Mouse (Mus musculus) stomach, embryonic 16.5 days (tissue): ENCODE data around the gene Rgs3. TPM values are rescaled to one million over a fixed set of nuclear protein-coding genes. Genes with fewer than 3 reads are reported as not detected.
"Not testable (repeated sequence)": the region's sequence is repeated elsewhere in the genome, so short reads cannot be mapped to it uniquely, and the experiment has no call there.

Source experiments
- ATAC-seq: fragments of 200-750 bp; cut with Nextera tagmentation; 2 replicates; pipeline ENCODE4 v1.8.0; 2017; ENCODE audit warnings: moderate number of reproducible peaks, moderate TSS enrichment; ENCODE audit not compliant: insufficient read depth, low FRiP score
- H3K27ac ChIP-seq: fragments of 300-500 bp; sonication (generic); 2 replicates; pipeline ENCODE4 v1.5.1; 2014; ENCODE audit warnings: low read length
- H3K27me3 ChIP-seq: fragments of 300-500 bp; sonication (generic); 2 replicates; pipeline ENCODE4 v1.6.1; 2014; ENCODE audit warnings: low read length, control low read depth, mixed read lengths; ENCODE audit not compliant: control insufficient read depth, insufficient read depth
- H3K36me3 ChIP-seq: fragments of 300-500 bp; sonication (generic); 2 replicates; pipeline ENCODE4 v1.6.1; 2014; ENCODE audit warnings: low read length; ENCODE audit not compliant: control insufficient read depth, insufficient read depth
- H3K4me1 ChIP-seq: fragments of 300-500 bp; sonication (generic); 2 replicates; pipeline ENCODE4 v1.6.1; 2014; ENCODE audit warnings: low read length, control low read depth, mixed read lengths; ENCODE audit not compliant: control insufficient read depth, insufficient read depth
- H3K4me2 ChIP-seq: fragments of 300-500 bp; sonication (generic); 2 replicates; pipeline ENCODE4 v1.6.1; 2014; ENCODE audit warnings: low read depth, low read length, mixed read lengths
- H3K4me3 ChIP-seq: fragments of 300-500 bp; sonication (generic); replicated peaks from 2 replicates; pipeline ENCODE4 v1.5.1; 2014; ENCODE audit warnings: mild to moderate bottlenecking, low read length
- H3K9ac ChIP-seq: fragments of 300-500 bp; sonication (generic); 2 replicates; pipeline ENCODE4 v1.6.1; 2014; ENCODE audit warnings: low read length
- H3K9me3 ChIP-seq: fragments of 300-500 bp; sonication (generic); replicated peaks from 2 replicates; pipeline ENCODE4 v1.6.1; 2016; ENCODE audit warnings: low read length, control low read depth; ENCODE audit not compliant: control insufficient read depth
- WGBS: fragments of 180-500 bp; shearing (Covaris S2); extraction: QIAGEN DNeasy Blood & Tissue Kit; methylation state at CpG from one replicate; pipeline ENCODE4 v1.1.7; 2014; 5-methylcytosine and 5-hydroxymethylcytosine counted together
- polyA plus RNA-seq: library from polyadenylated mRNA; unstranded; fragments of >200 nt; fragmentation: Nextera tagmentation; extraction: Ambion mirVana; gene quantifications from 2 replicates; pipeline ENCODE4 v1.2.1, GENCODE M21; 2015

Gene Rgs3
- polyA plus RNA-seq, 1 experiment from 2014 or later, result 55.2 TPM

DNA sequence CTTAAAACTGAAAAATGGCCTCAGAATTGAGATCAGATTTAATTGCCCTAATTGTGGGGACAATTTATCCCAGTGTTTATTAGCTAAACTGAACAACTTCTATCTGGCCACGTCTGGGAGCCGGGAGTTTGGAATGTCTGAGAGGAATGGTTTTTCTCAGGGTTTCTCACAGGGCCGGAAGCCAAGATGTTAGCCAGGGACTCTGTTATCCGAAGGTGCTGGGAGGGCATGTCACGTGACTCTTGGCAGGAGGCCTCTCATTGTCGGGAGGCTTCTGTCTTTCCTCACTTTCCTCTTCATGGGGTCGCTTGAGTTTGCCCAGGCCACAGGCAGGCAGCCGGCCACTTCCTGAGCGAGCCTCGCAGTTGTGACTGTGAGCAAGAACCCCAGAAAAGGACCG lies 31.7 kb downstream of the Rgs3 start:
- peak overlapping the region; percentile 72 for H3K27ac ChIP-seq
- WGBS, result 13% methylated on average over 11 of the region's 11 CpGs

DNA sequence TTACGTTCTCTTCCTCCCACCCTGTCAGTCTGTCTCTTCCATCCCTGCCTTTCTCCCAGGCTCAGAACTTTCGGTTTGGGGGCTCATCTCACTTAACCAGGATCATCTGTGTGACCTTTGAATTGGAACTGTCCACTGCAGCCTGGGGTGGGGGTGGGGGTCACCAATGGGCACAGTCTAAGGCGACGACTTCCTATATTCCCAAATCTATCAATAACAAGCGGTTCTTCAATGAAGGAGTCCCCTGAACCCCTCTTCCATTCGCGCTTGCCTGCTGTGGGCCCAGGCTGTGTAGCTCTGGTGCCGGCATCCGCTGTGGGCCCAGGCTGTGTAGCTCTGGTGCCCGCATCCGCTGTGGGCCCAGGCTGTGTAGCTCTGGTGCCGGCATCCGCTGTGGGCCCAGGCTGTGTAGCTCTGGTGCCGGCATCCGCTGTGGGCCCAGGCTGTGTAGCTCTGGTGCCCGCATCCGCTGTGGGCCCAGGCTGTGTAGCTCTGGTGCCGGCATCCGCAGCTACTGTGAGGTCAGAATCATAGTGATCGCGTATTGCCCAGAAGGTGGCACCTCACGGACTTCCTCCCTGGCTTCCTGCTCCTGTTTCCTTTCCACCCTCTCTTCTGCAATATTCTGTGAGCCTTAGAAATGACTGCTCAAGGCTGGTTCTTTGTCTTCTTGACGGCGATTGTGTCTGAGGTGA lies 34.0 kb downstream of the Rgs3 start:
- H3K4me1 ChIP-seq, result peaks cover 11% of the 10 kb centered on the region
- not testable (repeated sequence) for H3K9ac ChIP-seq, H3K27ac ChIP-seq, H3K27me3 ChIP-seq, H3K9me3 ChIP-seq, ATAC-seq, H3K4me3 ChIP-seq, H3K4me2 ChIP-seq, H3K36me3 ChIP-seq
- WGBS, result 90% methylated on average over 24 of the region's 24 CpGs

More for the DNA sequence above, 31.7 kb downstream of the Rgs3 start:
- no peaks in the 10 kb centered on the region for H3K9me3 ChIP-seq
- ATAC-seq, result peak; percentile 74; the same call in 1 of the 2 replicates
- no peaks in the 10 kb centered on the region for H3K36me3 ChIP-seq
- H3K4me2 ChIP-seq, result peak overlapping the region; percentile 34
- peaks cover 11% of the 10 kb centered on the region for H3K4me1 ChIP-seq
- 0 out of 2 replicates have a peak overlapping the region, but pooled peaks have one; percentile 31 for H3K9ac ChIP-seq
- H3K4me3 ChIP-seq, result no peak overlapping the region
- no peaks in the 10 kb centered on the region for H3K27me3 ChIP-seq

DNA sequence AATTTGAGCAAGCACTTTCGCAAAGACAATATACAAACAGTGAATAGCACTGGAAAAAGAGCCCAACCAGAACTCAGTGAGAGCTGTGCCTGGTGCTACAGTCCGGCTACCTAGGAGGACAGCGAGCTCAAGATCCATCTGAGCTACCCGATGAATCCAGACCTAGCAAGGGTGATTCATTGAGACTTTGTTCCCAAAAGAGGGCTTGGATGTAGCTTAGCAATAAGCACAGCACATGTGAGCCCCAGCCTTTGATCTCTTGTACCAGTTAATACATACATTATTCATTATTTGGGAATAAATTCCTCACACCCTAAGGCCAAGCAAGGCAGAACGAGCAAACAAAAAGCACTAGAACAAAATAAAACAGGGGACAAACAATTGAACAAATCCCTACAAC lies 34.8 kb downstream of the Rgs3 start:
- H3K27me3 ChIP-seq, result no peaks in the 10 kb centered on the region
- no peak overlapping the region for H3K27ac ChIP-seq
- no peaks in the 10 kb centered on the region for H3K9me3 ChIP-seq
- no peak for ATAC-seq
- H3K4me1 ChIP-seq, result peaks cover 11% of the 10 kb centered on the region
- no peak overlapping the region for H3K4me2 ChIP-seq
- WGBS, result 68% methylated on average over 5 of the region's 5 CpGs
- H3K9ac ChIP-seq, result no peak overlapping the region
- no peaks in the 10 kb centered on the region for H3K36me3 ChIP-seq
- H3K4me3 ChIP-seq, result no peak overlapping the region

DNA sequence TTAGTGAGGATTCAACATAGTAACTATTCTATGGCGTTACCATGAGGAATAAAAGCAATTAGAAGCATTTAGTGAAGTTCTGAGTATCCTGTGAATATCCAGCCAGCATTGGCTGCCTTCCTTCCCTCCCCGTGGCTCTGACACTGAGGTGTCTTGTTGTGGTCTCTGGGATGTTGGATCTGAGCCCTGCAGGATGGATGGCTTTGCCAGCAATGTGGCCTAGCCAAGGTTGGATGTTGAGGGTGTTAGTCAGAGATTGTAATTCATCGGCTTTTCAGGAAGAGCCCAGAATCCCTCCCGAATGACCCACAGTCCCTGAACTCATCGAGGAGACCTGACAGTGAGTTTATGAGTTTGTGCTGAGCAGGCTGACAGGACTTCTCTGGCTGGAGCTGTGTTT lies 36.4 kb downstream of the Rgs3 start:
- H3K4me1 ChIP-seq, result peaks cover 7% of the 10 kb centered on the region
- H3K4me3 ChIP-seq, result no peak overlapping the region
- no peak overlapping the region for H3K27ac ChIP-seq
- 59% methylated on average over 5 of the region's 5 CpGs for WGBS
- no peak for ATAC-seq
- no peaks in the 10 kb centered on the region for H3K36me3 ChIP-seq
- no peak overlapping the region for H3K4me2 ChIP-seq
- H3K9me3 ChIP-seq, result no peaks in the 10 kb centered on the region
- no peak overlapping the region for H3K9ac ChIP-seq
- H3K27me3 ChIP-seq, result no peaks in the 10 kb centered on the region

DNA sequence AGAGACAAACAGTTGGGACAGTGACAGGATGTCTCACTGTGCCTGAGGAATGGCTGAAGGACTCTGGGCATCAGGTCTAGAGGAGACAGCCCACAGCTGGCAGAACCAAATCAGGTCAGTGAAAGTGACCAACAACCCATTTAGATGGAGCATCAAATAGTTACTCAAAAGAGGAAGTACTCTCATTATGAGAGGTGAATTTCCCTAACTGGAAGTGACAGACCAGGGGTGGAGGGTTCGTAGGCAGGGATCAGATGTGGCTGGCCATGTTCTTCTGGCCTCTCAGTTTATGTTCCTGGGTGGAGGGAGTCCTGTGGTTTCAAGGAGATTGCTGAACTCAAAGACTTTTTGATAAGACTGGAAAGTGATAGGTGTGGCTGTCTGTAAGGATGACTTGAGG lies 40.9 kb downstream of the Rgs3 start:
- Histone ChIP-seq H3K4me3 (no peak overlapping the region), H3K4me1 (peaks cover 5% of the 10 kb centered on the region; the same call in 1 of the 2 replicates), H3K36me3 (no peaks in the 10 kb centered on the region), H3K27ac (peak overlapping the region; percentile 62), H3K4me2 (no peak overlapping the region), H3K27me3 (no peaks in the 10 kb centered on the region), H3K9me3 (no peaks in the 10 kb centered on the region), H3K9ac (no peak overlapping the region)
- 79% methylated on average over 1 of the region's 1 CpGs for WGBS
- no peak for ATAC-seq

DNA sequence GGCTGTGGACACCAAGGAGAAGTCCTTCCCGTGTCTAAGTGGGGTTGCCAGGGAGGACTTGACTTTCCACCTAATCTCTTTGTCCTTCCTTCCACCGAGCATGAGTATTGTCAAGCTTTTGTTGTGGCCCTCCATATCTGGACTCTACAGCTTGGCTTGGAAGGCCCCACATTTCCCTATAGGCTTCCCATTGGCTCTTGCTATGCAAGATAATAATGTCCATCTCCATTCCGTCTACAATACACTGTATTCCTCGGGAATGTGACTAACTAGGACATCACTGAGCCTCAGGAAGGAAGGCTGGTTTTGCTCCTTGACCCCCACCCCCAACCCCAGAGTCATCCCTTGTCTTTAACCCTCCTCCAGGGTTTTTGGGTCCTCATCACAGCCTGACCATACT lies 44.0 kb downstream of the Rgs3 start:
- no peak for ATAC-seq
- Histone ChIP-seq H3K9me3 (no peaks in the 10 kb centered on the region), H3K27ac (no peak overlapping the region), H3K4me1 (peaks cover 12% of the 10 kb centered on the region), H3K4me2 (no peak overlapping the region), H3K4me3 (no peak overlapping the region), H3K9ac (no peak overlapping the region), H3K36me3 (no peaks in the 10 kb centered on the region), H3K27me3 (no peaks in the 10 kb centered on the region)
- WGBS, result 86% methylated on average over 4 of the region's 4 CpGs

DNA sequence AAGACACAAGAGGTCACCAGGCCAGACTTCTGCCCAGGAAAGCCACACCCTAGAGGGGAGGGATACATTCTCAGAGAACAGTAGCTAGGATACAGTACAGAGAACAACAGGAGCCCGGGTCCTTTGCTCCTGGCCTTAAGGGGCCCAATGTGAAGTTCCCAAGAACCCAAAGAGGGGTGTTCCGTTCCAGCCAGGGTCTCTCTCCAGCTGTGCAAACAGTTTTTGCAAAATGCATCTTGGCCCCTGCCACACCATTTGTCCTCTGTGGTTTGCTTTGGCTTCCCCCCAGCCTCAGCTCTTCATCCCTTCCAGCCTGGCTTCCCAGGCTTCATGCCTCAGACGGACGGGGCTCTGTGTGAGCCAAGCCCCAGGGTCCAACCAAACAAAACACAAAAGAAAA lies 44.4 kb downstream of the Rgs3 start:
- H3K9ac ChIP-seq, result no peak overlapping the region
- H3K4me2 ChIP-seq, result no peak overlapping the region

DNA sequence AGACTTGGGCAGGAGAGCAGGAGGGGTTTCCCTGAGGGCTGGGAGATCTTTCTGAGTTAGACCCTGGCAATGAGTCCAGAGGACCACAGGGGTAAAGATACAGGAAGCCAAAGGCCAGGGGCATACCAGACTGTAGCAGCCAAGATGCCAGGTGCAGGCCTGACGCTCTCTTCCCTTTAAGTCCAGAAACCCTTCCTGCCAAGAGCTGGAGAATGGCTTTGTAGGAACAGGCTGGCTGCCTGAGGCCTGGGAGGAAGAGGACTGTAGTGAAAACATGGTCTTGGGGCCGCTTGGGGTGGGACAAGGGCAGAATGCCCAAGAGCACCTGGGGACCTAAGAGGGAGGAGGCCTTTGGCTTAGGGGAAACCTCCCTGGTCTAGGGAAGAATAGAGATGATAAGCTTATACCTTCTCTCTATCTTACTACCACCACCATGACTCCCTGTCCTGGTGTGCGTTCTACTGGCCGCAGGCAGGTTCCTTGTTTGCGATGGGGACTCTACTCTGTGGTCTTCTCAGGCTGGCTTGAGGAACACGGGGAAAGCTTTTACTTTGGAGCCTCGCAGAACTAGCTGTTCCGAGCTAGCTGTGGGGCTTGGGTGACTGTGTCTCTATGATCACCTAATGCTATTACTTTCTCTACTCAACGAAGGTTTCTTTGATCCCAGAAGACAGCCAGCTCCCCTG lies 46.4 kb downstream of the Rgs3 start:
- no peak for ATAC-seq
- Histone ChIP-seq H3K36me3 (no peaks in the 10 kb centered on the region), H3K9me3 (no peaks in the 10 kb centered on the region), H3K27me3 (no peaks in the 10 kb centered on the region), H3K4me2 (no peak overlapping the region), H3K27ac (no peak overlapping the region), H3K4me1 (peaks cover 22% of the 10 kb centered on the region), H3K9ac (no peak overlapping the region), H3K4me3 (no peak overlapping the region)
- 88% methylated on average over 9 of the region's 9 CpGs for WGBS

More for the DNA sequence above, 44.4 kb downstream of the Rgs3 start:
- WGBS, result 61% methylated on average over 4 of the region's 4 CpGs
- no peak overlapping the region for H3K27ac ChIP-seq
- no peaks in the 10 kb centered on the region for H3K36me3 ChIP-seq
- ATAC-seq, result no peak
- no peaks in the 10 kb centered on the region for H3K9me3 ChIP-seq
- H3K27me3 ChIP-seq, result no peaks in the 10 kb centered on the region
- peaks cover 12% of the 10 kb centered on the region for H3K4me1 ChIP-seq
- H3K4me3 ChIP-seq, result no peak overlapping the region

DNA sequence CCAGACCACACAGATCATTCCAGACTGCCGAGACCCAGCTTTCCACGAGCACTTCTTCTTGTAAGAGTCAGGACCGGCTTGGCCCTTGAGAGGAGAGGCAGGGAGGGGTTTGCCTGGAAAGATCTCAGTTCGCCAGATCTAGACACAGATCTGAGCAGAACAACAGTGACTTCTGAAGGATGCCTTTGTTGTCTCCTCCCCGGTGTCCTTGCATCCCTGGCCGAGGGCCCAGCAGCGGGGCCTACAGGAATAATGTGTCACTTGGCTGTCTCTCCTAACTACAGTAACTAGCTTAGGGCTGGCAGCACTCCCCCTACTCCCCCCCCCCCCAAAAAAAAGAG lies 46.9 kb downstream of the Rgs3 start:
- Histone ChIP-seq H3K9ac (no peak overlapping the region), H3K4me1 (peaks cover 22% of the 10 kb centered on the region), H3K36me3 (no peaks in the 10 kb centered on the region), H3K4me3 (no peak overlapping the region), H3K4me2 (no peak overlapping the region), H3K27me3 (no peaks in the 10 kb centered on the region), H3K27ac (no peak overlapping the region), H3K9me3 (no peaks in the 10 kb centered on the region)
- no peak for ATAC-seq
- 61% methylated on average over 7 of the region's 7 CpGs for WGBS
